Mouse (Mus musculus) spleen, adult 2 months (tissue): ENCODE measurements around the gene Nol12.

Source experiments
- CTCF ChIP-seq: fragments of 200-500 bp; IDR thresholded peaks from 2 replicates; pipeline ENCODE4 v1.5.1; 2011; ENCODE audit warnings: mild to moderate bottlenecking, inconsistent platforms; ENCODE audit not compliant: insufficient read depth, insufficient read length, insufficient replicate concordance; ENCODE audit errors: extremely low read depth
- POLR2A ChIP-seq: fragments of 200-500 bp; IDR thresholded peaks from 2 replicates; pipeline ENCODE4 v1.6.1; 2011; ENCODE audit warnings: low read depth, low read length, inconsistent platforms

DNA sequence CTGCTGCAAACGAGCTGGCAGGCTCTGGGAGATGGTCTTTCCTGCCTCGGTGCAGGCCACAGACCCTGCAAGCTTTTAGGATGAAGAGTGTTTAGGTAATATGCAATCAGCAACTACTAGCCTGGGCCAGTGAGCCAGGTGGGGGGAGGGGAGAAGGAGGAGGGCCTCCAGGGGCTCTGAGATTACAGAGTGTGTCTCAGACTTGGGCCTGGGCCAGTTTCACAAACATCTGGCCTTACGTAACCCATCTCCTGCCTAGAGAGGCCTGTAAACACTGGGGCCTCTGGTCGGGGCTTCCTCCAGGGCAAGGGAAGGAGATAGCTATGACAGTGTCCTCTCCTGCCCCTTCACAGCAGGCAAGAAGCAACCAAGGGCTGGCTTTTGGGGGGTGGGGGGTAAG, 44.1 kb downstream of the Nol12 start:
- TF ChIP-seq CTCF (no peak), POLR2A (no peak)
